Mouse (Mus musculus): Measurements from ENCODE around the gene Wdr93. TPM values are rescaled to one million over a fixed set of nuclear protein-coding genes. Genes with fewer than 3 reads are reported as not detected.

The Wdr93 gene
- total and polyA plus RNA-seq, 2 experiments from 2014 or later, result 0.24 to 1.3 TPM

- DNase-seq (ENCODE audit: low spot score) (peak; percentile 88), ATAC-seq (peak; percentile 92)
- Histone ChIP-seq H3K27ac (0 out of 2 replicates have a peak within 1 kb of the TSS, but pooled peaks have one; percentile 36), H3K4me3 (ENCODE audit: low read length) (peak within 1 kb of the TSS; percentile 53), H3K4me1 (ENCODE audit: insufficient read depth, low read length) (no peaks in the 10 kb centered on the region), H3K9ac (replicated peaks; ENCODE audit: low read length) (peak within 1 kb of the TSS; percentile 59), H3K9me3 (ENCODE audit: low read length) (no peaks in the 10 kb centered on the region), H3K4me2 (ENCODE audit: low read depth, low read length) (peak within 1 kb of the TSS; percentile 88), H3K27me3 (ENCODE audit: insufficient read depth, low read length) (no peaks in the 10 kb centered on the region), H3K36me3 (ENCODE audit: insufficient read depth, low read length) (no peaks in the 10 kb centered on the region)
- TF ChIP-seq CTCF (IDR thresholded peaks at IDR 0.05; ENCODE audit: low read depth), result no peak
- WGBS, result under 1% methylated on average over 51 of the region's 55 CpGs
Observed at GRCm38 (mm10) chr7:79715187-79715981, 27.6 kb upstream of the Wdr93 start, which contains the start of gene Kif7. Kif7 (minus strand) TSS chr7:79715720.

GRCm38 (mm10) chr7:79721386-79721977 is 21.5 kb upstream of the Wdr93 start:
- H3K9me3 ChIP-seq (ENCODE audit: low read length), result no peaks in the 10 kb centered on the region
- no peaks in the 10 kb centered on the region for H3K4me1 ChIP-seq (ENCODE audit: insufficient read depth, low read length)
- H3K36me3 ChIP-seq (ENCODE audit: insufficient read depth, low read length), result no peaks in the 10 kb centered on the region
- under 1% methylated on average over 46 of the region's 48 CpGs for WGBS
- no peak for TF ChIP-seq CTCF (IDR thresholded peaks at IDR 0.05; ENCODE audit: low read depth)
- peak overlapping the region; percentile 60 for H3K9ac ChIP-seq (replicated peaks; ENCODE audit: low read length)
- peak; percentile 73 for DNase-seq (ENCODE audit: low spot score)
- ATAC-seq, result peak; percentile 87
- H3K27me3 ChIP-seq (ENCODE audit: insufficient read depth, low read length), result no peaks in the 10 kb centered on the region
- peak overlapping the region; percentile 22 for H3K27ac ChIP-seq
- H3K4me2 ChIP-seq (ENCODE audit: low read depth, low read length), result peak overlapping the region; percentile 73
- H3K4me3 ChIP-seq (ENCODE audit: low read length), result peak overlapping the region; percentile 53

GRCm38 (mm10) chr7:79727091-79727490 is 15.9 kb upstream of the Wdr93 start:
- Histone ChIP-seq H3K27ac (no peak overlapping the region), H3K36me3 (ENCODE audit: insufficient read depth, low read length) (no peaks in the 10 kb centered on the region), H3K27me3 (ENCODE audit: insufficient read depth, low read length) (no peaks in the 10 kb centered on the region), H3K9me3 (ENCODE audit: low read length) (no peaks in the 10 kb centered on the region), H3K4me3 (ENCODE audit: low read length) (no peak overlapping the region), H3K9ac (replicated peaks; ENCODE audit: low read length) (no peak overlapping the region), H3K4me1 (ENCODE audit: insufficient read depth, low read length) (no peaks in the 10 kb centered on the region), H3K4me2 (ENCODE audit: low read depth, low read length) (no peak overlapping the region)
- DNase-seq (ENCODE audit: low spot score), result peak; percentile 64
- 24% methylated on average over 2 of the region's 2 CpGs for WGBS
- TF ChIP-seq CTCF (IDR thresholded peaks at IDR 0.05; ENCODE audit: low read depth), result peak; percentile 69
- ATAC-seq, result 0 out of 2 replicates have a peak, but pooled peaks have one; percentile 43

GRCm38 (mm10) chr7:79728219-79728618 is 14.7 kb upstream of the Wdr93 start:
- H3K36me3 ChIP-seq (ENCODE audit: insufficient read depth, low read length), result no peaks in the 10 kb centered on the region
- H3K27ac ChIP-seq, result no peak overlapping the region
- H3K4me3 ChIP-seq (ENCODE audit: low read length), result no peak overlapping the region
- peak; percentile 78 for TF ChIP-seq CTCF (IDR thresholded peaks at IDR 0.05; ENCODE audit: low read depth)
- H3K9ac ChIP-seq (replicated peaks; ENCODE audit: low read length), result no peak overlapping the region
- no peaks in the 10 kb centered on the region for H3K4me1 ChIP-seq (ENCODE audit: insufficient read depth, low read length)
- no peaks in the 10 kb centered on the region for H3K9me3 ChIP-seq (ENCODE audit: low read length)
- ATAC-seq (no peak), DNase-seq (ENCODE audit: low spot score) (peak; percentile 61)
- 34% methylated on average over 6 of the region's 6 CpGs for WGBS
- no peak overlapping the region for H3K4me2 ChIP-seq (ENCODE audit: low read depth, low read length)
- no peaks in the 10 kb centered on the region for H3K27me3 ChIP-seq (ENCODE audit: insufficient read depth, low read length)

- DNase-seq (ENCODE audit: low spot score) (peak; percentile 83), ATAC-seq (peak; percentile 59)
- no peaks in the 10 kb centered on the region for H3K27me3 ChIP-seq (ENCODE audit: insufficient read depth, low read length)
- no peak overlapping the region for H3K4me3 ChIP-seq (ENCODE audit: low read length)
- 6% methylated on average over 8 of the region's 8 CpGs for WGBS
- no peaks in the 10 kb centered on the region for H3K4me1 ChIP-seq (ENCODE audit: insufficient read depth, low read length)
- no peaks in the 10 kb centered on the region for H3K36me3 ChIP-seq (ENCODE audit: insufficient read depth, low read length)
- H3K9me3 ChIP-seq (ENCODE audit: low read length), result no peaks in the 10 kb centered on the region
- no peak overlapping the region for H3K27ac ChIP-seq
- H3K9ac ChIP-seq (replicated peaks; ENCODE audit: low read length), result no peak overlapping the region
- peak; percentile 84 for TF ChIP-seq CTCF (IDR thresholded peaks at IDR 0.05; ENCODE audit: low read depth)
- no peak overlapping the region for H3K4me2 ChIP-seq (ENCODE audit: low read depth, low read length)
Observed at GRCm38 (mm10) chr7:79729169-79729568, 13.8 kb upstream of the Wdr93 start.

- peak; percentile 50; the same call in 1 of the 2 replicates for ATAC-seq
- H3K27ac ChIP-seq, result no peak overlapping the region
- no peak overlapping the region for H3K4me2 ChIP-seq (ENCODE audit: low read depth, low read length)
- no peaks in the 10 kb centered on the region for H3K4me1 ChIP-seq (ENCODE audit: insufficient read depth, low read length)
- H3K36me3 ChIP-seq (ENCODE audit: insufficient read depth, low read length), result no peaks in the 10 kb centered on the region
- H3K9ac ChIP-seq (replicated peaks; ENCODE audit: low read length), result no peak overlapping the region
- peak; percentile 23 for DNase-seq (ENCODE audit: low spot score)
- 64% methylated on average over 11 of the region's 11 CpGs for WGBS
- no peaks in the 10 kb centered on the region for H3K9me3 ChIP-seq (ENCODE audit: low read length)
- H3K4me3 ChIP-seq (ENCODE audit: low read length), result no peak overlapping the region
- no peaks in the 10 kb centered on the region for H3K27me3 ChIP-seq (ENCODE audit: insufficient read depth, low read length)
- peak; percentile 39 for TF ChIP-seq CTCF (IDR thresholded peaks at IDR 0.05; ENCODE audit: low read depth)
Observed at GRCm38 (mm10) chr7:79729743-79730370, 13.1 kb upstream of the Wdr93 start.
